Mouse (Mus musculus): Measurements from ENCODE around the gene Mst1.
A peak's percentile ranks its signal among the peaks of the same experiment; 100 is the strongest.

Mst1 gene

DNA sequence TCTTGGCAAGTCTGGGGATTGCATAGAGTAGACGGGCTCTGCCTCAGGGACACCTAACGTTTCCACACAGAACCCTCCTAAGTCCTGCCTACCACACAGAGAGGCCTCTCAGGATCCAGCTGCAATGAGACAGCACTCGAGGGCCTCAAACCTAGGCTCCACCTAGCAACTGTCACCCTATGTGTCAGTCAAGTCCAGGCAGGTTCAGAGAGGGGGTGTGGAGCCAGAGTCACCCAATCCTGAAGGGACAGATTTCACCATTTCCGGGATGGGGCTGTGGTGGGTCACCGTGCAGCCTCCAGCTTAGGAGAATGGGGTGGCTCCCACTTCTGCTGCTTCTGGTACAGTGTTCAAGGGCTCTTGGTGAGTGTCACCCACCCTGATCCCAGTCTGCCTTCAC is at the start of gene Mst1:
Gene Mst1, plus strand, starts transcription at position 269 of the 400 bp plus-strand sequence.
- DNase-seq (ENCODE audit: low spot score), result no peak

DNA sequence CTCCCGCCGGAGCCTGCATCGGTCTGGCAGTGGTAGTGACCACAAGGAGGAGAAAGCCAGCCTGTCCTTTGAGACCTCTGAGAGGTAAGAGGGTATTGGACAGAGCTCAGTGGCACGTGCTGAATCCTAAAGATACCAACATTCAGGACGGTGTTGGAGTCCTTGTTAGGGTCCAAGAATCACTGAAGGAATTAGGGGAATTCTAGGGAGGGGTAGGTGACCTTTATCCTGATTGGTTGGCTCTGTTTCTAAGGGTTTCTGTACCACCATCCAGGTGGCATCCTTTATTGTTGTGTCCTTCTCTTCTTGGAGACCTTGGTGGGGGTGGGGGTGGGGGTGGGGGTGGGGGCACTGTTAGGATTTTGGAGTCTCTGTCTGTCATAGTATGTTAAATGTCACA is 48.1 kb upstream of the Mst1 start:
- no peak for DNase-seq (ENCODE audit: low spot score)

DNA sequence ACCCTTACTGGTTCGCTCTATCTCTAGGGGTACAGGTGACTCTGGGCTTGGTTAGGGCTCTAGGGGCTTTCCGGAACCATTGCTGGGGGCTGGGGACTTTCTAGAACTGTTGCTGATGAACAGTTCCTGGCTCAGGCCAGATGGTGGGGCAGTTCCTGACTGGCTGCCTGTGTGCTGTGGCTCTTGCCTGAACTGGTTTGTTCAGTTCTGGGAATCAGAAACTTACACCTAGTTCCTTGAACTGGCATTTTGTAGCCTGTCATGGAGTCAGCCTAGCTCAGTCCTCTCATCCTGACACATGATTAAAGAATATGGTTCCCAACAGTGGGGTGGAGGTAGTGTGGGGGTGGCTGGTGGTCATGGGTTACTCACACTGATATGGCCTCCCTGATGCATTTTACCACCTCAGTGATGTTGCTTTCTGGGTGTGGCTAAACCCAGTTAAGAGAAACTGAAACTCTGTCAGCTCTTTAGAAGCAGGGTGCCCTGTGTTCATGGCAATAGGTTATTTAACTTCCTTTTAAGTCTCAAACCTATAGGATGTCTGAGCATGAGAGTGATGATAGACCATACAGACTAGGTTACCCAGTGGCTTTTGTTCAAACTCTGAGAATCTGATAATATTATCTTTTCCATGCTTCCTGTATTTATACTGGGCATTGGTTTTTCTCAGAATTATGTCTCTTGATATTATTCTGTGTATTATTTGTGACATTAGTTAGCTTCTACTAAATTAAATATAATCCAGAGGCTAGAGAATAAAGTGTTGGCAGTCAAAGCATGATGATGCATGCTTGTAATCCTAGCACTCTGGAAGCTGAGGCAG is 44.7 kb upstream of the Mst1 start:
- DNase-seq (ENCODE audit: low spot score), result peak; percentile 45

DNA sequence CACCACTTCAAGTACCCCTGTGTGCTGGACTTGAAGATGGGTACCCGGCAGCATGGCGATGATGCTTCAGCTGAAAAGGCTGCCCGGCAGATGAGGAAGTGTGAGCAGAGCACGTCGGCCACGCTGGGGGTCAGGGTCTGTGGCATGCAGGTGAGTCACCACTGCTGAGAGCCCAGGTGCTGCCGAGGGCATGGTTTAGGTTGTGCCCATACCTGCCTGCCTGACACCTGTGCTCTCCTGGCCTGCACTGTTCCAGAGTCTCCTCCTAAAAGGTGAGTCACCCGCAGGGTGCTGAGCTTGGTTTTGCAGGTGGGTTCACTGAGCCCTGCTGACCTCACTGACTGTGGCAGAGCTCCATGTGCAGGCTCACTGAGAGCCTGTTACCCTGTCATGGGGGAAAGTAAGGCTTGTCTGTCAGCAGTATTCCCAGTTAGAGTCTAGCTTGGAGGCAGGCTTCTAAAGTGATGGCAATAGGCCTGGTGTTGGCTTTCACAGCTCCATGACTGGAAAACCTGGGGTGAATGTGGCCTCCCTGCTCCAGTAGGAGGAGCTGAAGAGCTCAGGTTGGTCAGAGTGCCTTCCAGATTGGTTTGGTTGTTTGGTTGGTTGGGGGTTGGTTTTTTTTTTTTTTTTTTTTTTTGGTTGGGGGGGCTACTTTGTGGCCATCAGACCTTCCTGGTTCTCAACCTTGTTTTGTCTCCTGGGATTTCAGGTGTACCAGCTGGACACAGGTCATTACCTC is 35.3 kb upstream of the Mst1 start:
- no peak for DNase-seq (ENCODE audit: low spot score)

DNA sequence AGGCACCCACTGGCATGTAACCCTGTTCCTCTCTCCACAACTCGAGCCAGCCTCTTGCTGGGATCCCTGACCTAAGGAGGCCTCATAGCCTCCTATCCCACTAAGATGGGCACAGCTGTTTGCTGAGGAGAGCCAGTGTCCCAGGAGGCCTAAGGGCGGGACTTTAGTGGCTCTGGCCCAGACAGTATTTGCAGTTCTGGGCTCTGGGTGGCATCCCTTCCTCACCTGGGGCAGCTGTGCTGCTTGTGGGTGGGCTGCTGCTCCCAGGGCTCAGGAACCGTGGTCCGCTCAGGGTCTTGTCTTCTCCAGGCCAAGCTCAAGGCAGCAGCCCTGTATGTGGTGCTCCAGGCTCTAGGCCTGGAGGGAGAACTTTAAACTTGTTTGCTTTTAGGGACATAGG is 33.7 kb upstream of the Mst1 start:
- DNase-seq (ENCODE audit: low spot score), result no peak

DNA sequence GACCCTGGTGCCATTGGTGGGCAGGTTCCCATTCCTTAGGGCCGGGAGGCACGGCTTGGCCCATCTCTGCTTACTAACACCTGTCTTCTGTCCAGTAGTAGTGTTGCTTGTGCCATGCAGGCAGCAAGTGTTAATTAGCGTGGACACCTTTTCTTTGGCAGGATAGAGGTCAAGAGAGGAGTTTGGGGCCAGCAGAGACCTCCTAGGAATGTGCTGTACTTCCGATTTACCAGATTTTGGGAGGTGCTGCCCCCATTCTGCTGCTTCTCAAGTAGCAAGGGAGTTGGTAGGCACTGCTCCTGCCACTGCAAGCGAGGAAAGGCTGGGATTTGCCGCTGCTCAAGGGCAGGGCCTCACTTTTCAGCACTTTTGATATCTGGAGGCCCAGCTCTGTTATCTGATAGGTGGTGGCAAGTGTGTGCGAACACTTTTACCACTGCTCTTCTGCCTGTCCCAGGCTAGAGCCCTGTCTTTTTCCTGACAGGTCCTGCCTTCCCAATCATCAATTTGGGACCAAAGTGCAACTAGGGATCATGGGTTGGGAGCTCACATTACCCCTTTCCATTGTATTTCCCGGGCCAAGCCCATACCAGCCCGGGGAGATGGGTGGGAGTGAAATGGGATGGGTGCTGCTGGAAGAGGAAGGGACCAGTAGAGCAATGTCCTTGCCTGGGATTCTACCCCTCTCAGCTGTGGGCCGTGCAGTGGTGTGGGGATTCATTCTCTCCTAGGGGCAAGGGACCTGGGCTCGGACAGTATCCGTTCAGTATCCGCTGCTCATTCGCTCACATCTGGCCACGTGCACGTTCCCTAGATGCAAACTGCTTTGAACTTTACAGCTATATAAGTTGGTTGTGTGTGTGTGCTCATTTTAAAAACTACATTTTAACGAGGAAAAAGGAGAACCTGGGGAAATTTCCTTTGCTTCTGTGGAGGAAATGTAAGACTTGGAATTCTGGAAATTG is 32.4 kb upstream of the Mst1 start:
- no peak for DNase-seq (ENCODE audit: low spot score)

DNA sequence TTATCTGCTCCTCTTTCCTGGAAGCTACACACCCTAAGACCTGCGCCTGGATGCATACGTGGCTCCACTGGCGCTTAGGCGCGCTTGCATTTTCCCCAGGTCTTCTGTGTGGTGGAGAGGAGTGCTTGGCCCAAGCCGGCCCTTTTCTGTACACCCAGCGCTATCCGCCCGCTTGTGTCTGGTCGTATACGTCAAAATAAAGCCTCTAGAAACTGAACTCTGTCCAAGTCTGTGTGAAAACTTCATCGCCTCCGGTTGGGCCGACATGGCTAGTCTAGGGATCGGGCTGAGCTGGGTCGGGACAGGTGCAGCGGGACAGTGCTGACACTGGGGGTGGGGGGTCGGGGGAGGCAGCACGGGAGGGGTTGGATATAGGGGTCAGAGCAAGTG is 31.7 kb upstream of the Mst1 start:
- no peak for DNase-seq (ENCODE audit: low spot score)

DNA sequence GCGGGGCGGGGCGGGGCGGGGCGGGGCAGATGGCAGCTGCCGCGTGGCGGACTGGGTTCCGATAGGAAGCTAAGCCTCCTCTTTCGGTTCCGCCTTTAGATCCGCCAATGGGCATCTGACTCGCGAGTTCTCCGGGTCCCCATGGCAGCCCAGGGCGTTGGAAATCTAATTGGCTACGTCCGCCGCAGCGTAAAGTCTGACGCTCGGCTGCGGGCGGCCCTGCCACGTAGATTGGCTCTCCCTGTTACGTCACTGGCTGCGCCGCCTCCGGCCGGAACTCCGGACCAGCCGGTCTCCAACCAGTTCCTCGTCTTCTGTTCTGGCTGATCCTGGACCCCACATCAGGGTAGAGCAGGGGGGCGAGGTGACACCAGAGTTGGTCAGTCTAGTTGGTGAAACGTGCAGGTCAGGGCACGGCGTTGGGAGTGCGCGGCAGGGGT is 31.2 kb upstream of the Mst1 start, which contains the start of gene Gmppb:
Gene Gmppb, plus strand, starts transcription at position 227 of the 440 bp plus-strand sequence.
- DNase-seq (ENCODE audit: low spot score), result peak; percentile 97

DNA sequence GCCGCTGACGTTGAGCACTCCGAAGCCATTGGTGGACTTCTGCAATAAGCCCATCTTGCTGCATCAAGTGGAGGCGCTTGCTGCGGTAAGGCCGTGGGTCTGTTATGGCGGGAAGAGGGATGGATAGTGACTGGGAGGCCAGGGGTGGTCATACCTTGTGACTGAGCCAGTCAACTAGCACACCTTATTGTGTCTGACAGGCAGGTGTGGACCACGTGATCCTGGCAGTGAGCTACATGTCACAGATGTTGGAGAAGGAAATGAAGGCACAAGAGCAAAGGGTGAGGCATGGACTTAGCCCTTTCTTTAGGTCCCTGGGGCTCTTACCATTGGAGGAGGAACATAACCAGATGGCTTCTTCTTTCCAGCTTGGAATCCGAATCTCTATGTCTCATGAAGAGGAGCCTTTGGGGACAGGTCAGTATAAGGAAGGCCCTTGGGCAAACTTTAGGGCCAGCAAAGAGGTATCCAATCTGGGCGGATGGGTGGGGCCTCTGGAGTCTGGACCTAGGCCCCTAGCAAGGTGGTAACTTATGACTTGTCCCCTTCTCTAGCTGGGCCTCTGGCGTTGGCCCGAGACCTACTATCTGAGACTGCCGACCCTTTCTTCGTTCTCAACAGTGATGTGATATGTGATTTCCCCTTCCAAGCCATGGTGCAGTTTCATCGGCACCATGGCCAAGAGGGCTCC is 30.5 kb upstream of the Mst1 start:
- DNase-seq (ENCODE audit: low spot score), result peak; percentile 38

DNA sequence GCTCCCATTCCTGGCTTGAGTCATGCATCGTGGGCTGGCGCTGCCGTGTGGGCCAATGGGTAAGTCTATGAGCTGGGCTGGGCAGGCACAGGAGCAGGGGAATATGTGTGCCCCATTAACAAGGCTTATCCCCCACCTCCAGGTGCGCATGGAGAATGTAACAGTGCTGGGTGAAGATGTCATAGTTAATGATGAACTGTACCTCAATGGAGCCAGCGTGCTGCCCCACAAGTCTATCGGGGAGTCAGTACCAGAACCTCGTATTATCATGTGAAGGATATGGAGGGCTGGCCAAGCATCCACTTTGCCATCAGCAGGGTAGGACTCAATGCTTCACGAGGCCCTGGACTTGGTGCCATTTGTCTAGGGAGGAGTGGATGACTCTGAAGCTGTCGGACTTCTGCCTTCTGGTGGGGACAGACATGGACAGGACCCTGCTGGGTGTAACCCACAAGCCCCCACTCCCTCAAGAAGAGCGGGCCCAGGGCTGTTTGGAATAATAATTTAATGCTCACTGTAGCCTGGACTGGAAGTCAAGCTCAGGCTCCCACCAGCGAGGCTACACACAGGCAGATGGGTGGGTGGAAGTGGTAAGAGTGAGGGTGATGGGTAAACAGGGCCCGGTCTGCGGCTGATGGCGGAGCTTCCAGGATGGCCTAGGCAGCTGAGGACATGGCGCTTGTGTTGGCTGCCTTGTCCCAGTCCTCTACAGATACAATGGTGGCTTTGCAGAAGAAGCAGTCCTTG is 28.9 kb upstream of the Mst1 start:
- DNase-seq (ENCODE audit: low spot score), result no peak

DNA sequence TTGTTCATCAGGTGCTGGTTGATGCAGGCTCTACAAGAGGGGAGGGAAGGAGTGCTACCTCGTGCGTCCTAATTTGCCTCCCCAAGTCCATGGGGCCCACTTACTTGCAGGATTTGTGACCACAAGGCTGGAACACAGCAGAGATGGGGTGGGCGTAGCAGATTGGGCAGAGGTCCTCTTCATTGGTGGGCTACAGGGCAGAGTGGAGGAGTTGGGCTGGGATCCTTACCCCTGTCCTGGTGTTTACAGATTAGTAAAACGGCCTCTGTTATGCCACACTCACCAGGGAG is 28.4 kb upstream of the Mst1 start:
- no peak for DNase-seq (ENCODE audit: low spot score)

DNA sequence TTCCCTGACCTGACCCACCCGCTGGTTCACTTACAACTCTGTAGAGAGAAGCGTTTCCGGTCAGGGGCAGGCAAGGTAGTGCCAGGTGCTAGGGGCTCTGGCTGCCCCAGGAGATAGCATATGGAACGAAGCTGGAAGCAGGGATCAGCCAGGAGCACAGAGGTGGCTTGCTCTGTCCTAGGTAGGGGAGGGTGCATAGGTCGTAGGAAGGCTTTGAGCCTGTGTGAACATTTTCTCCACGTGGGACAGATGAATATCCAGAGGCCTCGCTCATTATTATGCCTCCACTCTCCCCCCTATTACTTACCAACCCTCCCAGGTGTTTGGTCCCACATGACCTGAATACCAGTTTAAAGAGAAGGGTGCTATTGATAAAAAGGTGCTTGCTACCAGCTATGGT is 27.8 kb upstream of the Mst1 start:
- no peak for DNase-seq (ENCODE audit: low spot score)

DNA sequence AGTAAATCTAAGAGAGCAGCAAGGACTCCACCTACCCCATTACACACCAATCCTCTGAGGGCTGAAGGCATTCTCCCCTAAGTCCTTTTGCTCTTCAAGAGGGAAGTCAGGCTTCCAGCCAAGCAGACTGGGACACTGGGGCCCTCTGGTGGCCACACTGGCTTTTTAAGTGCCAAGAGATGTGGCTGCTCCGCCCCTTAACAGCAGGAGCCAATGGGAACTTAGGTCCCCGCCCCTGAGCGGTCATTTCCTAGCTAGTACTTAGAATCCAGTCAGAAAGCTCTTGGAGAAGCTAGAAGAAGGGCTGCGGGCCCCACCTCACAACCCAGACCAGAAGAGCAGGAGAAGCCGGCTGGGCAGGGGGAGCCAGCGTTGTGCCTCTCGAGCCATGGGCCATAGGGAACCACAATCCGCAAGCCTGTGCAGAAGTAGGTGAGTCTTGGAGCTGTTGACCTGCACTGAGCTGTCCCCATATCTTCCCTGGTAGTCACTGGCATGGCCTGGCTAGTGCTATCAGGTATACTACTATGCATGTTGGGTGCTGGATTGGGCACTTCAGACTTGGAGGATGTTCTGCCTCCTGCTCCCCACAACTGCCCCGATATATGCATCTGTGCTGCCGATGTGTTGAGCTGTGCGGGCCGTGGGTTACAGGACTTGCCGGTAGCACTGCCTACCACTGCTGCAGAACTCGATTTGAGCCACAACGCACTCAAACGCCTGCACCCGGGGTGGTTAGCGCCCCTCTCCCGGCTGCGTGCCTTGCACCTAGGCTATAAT is 27.2 kb upstream of the Mst1 start, which contains the start of gene Amigo3:
Gene Amigo3, plus strand, starts transcription at position 275 of the 780 bp plus-strand sequence.
- DNase-seq (ENCODE audit: low spot score), result peak; percentile 95

DNA sequence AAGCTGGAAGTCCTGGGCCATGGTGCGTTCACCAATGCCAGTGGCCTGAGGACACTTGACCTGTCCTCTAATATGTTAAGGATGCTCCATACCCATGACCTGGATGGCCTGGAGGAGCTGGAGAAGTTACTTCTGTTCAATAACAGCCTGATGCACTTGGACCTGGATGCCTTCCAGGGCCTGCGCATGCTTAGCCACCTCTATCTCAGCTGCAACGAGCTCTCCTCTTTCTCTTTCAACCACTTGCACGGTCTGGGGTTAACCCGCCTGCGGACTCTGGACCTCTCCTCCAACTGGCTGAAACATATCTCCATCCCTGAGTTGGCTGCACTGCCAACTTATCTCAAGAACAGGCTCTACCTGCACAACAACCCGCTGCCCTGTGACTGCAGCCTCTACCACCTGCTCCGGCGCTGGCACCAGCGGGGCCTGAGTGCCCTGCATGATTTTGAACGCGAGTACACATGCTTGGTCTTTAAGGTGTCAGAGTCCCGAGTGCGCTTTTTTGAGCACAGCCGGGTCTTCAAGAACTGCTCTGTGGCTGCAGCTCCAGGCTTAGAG is 26.5 kb upstream of the Mst1 start:
- no peak for DNase-seq (ENCODE audit: low spot score)

DNA sequence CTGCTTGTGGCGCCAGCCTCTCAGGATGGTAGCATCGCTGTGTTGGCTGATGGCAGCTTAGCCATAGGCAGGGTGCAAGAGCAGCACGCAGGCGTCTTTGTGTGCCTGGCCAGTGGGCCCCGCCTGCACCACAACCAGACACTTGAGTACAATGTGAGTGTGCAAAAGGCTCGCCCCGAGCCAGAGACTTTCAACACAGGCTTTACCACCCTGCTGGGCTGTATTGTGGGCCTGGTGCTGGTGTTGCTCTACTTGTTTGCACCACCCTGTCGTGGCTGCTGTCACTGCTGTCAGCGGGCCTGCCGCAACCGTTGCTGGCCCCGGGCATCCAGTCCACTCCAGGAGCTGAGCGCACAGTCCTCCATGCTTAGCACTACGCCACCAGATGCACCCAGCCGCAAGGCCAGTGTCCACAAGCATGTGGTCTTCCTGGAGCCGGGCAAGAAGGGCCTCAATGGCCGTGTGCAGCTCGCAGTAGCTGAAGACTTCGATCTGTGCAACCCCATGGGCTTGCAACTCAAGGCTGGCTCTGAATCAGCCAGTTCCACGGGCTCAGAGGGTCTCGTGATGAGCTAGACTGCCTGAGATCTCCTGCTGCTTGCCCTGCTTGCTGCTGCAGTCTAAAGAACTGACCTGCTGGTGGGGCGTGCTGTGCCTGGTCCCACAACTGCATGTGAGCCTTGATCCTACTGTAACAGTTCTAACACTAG is 25.8 kb upstream of the Mst1 start:
- no peak for DNase-seq (ENCODE audit: low spot score)

DNA sequence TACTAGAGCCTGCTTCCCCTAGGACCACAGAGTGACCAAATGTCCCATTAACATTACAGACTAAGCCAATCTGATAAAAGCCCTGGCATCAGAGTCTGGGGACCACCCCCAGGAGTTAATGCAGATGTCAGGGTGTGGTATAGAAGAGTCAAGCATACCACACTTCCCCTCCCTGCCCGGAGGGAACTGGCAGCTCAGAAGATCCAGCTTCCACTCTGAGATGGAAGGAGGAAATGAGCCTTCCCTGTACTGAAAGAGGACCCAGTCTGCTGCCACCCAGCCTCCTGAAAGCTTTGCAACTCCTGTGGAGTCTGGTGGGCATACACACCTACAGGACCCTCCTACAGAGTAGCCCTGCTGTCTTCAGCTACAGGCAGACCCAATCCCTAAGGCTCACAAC is 25.2 kb upstream of the Mst1 start:
- DNase-seq (ENCODE audit: low spot score), result no peak

DNA sequence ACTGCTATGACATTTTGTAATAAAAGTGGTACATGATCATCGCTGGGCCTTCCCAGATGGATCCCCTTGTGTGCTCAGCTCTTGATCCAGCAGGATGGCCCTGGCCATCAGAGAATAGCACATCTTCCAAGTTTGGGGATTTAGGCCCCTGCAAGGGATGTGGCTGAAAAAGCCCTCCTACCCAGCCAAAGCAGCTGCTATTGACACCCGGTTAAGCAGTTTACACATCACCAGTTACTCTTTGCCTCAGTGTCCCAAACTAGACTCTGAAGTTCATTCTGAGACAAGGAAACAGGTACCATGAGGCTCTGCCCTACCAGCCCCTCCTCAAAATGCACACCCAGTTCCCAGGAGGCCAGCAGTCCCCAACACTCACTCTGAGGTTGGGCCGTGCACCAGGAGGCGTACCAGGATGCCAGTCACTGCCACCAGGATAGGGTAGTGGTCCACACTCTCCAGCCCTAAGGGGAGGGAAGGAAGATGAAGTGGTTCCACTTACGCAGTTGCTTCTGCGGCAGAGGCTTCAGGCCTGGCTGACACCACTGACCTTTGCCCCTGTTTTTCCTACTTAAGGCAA is 24.5 kb upstream of the Mst1 start:
- no peak for DNase-seq (ENCODE audit: low spot score)

DNA sequence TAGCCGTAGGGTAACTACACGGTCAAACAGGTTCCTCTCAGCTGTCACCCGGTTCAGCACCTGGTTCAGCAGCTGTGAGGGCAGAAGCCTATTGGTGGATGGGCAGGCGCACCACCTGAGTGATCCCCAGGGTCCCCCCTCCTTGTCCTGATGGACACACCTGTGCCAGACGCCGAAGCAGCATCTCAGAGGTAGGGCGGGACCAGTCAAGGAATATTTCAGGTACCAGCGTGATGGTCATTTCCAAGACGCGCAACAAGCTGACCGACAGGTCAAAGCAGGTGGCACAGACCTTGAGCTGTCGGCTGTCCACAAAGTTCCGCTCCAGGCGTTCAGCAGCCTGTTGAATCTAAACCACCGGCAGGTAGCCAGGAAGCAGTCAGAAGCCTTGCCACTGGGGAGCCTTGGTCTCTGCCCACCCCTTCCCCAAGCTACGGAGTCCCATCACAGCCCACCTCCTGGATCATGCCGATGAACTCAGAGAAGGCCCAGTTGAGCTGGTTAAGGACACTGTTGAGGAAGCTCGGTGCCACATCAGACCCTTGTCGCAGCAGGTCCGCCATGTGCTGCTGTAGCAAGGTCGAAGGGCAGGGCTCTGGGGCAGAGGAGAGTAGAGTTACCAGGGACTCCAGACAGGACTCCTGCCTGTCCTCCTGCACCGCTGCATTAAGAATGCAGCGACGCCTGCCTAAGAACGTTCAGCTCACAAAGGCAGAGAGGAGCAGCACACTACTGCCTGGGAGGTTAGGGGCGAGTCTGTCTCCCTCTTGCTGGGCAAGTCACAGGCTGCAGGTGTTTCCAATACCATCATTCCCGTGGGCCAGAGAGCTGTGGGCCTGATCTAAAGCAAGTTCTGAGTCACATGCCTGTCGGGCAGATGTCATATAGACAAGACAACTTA is 23.6 kb upstream of the Mst1 start:
- DNase-seq (ENCODE audit: low spot score), result no peak
